Mouse (Mus musculus): Measurements from ENCODE around the gene Cerk.
"Not testable (repeated sequence)": the region's sequence is repeated elsewhere in the genome, so short reads cannot be mapped to it uniquely, and the experiment has no call there.

Cerk gene

GRCm38 (mm10) chr15:86109650-86110211, 76.2 kb downstream of the Cerk start:
- DNase-seq = peak; percentile 77

GRCm38 (mm10) chr15:86109245-86109644, 76.7 kb downstream of the Cerk start:
- DNase-seq = no peak

GRCm38 (mm10) chr15:86107831-86108471, 78.0 kb downstream of the Cerk start:
- no peak for DNase-seq

GRCm38 (mm10) chr15:86105751-86106150, 80.2 kb downstream of the Cerk start:
- DNase-seq = no peak

GRCm38 (mm10) chr15:86105345-86105697, 80.6 kb downstream of the Cerk start:
- no peak for DNase-seq

- DNase-seq = no peak
Observed at GRCm38 (mm10) chr15:86104401-86105344, 81.3 kb downstream of the Cerk start.

- no peak for DNase-seq
Observed at GRCm38 (mm10) chr15:86102308-86102707, 83.6 kb downstream of the Cerk start.

- no peak for DNase-seq
Observed at GRCm38 (mm10) chr15:86101585-86101984, 84.4 kb downstream of the Cerk start.

GRCm38 (mm10) chr15:86097871-86098270, 88.1 kb downstream of the Cerk start:
- DNase-seq = no peak

- not testable (repeated sequence) for DNase-seq
Observed at GRCm38 (mm10) chr15:86096604-86097020, 89.3 kb downstream of the Cerk start.

- DNase-seq = no peak
Observed at GRCm38 (mm10) chr15:86095722-86096603, 90.0 kb downstream of the Cerk start.

- no peak for DNase-seq
Observed at GRCm38 (mm10) chr15:86094324-86095121, 91.4 kb downstream of the Cerk start.

- DNase-seq = no peak
Observed at GRCm38 (mm10) chr15:86093236-86093635, 92.7 kb downstream of the Cerk start.

- no peak for DNase-seq
Observed at GRCm38 (mm10) chr15:86091998-86092670, 93.8 kb downstream of the Cerk start.

GRCm38 (mm10) chr15:86091201-86091997, 94.5 kb downstream of the Cerk start:
- no peak for DNase-seq

GRCm38 (mm10) chr15:86090578-86090977, 95.4 kb downstream of the Cerk start:
- no peak for DNase-seq

- no peak for DNase-seq
Observed at GRCm38 (mm10) chr15:86089991-86090529, 95.9 kb downstream of the Cerk start.

Measured in cerebellum, adult 9-10 months (tissue).